Mouse (Mus musculus): ENCODE data around the gene Ano1.

DNA sequence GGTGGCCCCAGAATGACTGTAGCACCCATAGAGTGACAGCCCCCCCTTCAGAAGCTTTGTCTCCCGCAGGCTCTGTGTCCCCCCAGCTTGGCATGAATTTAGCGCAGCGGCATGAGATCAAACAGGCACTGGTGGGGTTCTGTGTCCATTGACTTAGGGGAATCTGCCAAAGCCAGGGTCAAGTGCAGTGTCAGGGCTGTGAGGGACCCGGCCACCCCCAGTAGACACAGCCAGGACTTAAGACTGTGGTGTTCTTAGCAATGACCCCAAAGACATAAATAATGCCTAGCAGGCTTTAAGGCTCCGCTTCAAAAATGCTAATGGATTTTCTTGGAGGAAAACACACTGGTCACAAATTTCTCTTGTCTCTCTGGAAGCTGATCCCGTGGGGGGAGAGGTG, 88.2 kb downstream of the Ano1 start:
- TF ChIP-seq CTCF (IDR thresholded peaks at IDR 0.05; ENCODE audit: insufficient read depth, low read length) (no peak), POLR2A (IDR thresholded peaks at IDR 0.05; ENCODE audit: borderline replicate concordance, extremely low read depth, low read depth, low read length) (no peak)

Data from lung, adult 2 months (tissue).